Mouse (Mus musculus) CH12F3 (cell line): ENCODE data around the gene Ranbp3.

Experiments used
- in situ Hi-C: fragments of 300-500 bp; cut with MboI; formaldehyde crosslinking; loops from 2 replicates; pipeline ENCODE4 v1.14.3; 2020; ENCODE audit warnings: low sequenced_read_pairs

Gene Ranbp3

DNA sequence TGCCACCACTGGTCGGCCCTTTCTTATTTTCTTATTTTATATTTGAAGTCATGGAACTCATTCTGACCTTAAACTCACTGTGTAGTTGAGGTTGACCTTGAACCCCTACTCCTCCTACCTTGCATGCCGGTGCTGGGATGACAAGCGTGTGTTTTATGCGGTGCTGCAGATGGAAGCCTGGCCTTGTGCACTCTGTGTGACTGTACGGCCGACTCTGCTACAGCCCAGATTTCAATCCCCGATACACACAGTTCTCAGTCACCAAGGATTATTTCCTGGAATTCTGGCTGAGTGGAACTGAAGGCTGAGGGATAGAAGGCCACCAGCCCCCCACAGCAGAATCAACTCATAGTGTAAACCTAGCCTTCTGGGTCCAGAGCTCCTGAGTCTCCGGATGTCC, 3.3 kb upstream of the Ranbp3 start:
- in situ Hi-C loops: loop anchor here (10.0 kb wide), 1 partner anchor 315 kb away; no protein-coding TSS in a partner anchor

DNA sequence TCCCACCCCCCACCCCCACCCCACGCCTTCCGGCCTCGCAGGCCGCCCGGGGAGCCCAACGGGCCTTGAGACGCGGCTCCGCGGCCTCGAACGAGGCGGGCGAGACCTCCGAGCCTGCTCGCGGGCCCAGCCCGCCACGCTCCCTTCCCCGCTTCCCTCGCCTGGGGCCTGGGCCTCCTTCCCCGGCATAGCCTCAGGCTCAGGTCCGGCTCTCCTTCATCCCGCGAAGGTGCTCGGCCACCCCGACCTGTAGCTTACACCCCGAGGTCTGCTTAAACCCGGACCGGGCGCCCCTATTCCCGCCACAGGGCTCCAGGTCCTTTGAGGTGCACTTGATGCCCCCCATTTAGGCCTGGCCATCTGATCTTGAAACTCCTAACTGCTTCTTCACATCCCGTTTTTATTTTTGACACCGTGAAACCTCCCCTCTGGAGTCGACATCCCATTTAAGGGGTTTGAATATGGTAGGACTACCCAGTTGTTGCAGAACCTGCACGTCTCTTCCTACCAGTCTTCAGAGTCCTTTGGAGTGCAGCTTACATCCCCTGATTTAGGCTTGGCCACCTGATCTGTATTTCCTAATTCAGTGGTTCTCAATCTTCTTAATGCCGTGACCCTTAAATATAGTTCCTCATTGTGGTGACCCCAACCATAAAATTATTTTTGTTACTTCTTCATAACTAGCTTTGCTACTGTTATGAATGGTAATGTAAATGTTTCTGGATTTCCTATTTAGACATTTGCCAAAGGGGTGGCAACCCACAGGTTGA, 738 bp downstream of the Ranbp3 start:
- in situ Hi-C loops: no loop called here

DNA sequence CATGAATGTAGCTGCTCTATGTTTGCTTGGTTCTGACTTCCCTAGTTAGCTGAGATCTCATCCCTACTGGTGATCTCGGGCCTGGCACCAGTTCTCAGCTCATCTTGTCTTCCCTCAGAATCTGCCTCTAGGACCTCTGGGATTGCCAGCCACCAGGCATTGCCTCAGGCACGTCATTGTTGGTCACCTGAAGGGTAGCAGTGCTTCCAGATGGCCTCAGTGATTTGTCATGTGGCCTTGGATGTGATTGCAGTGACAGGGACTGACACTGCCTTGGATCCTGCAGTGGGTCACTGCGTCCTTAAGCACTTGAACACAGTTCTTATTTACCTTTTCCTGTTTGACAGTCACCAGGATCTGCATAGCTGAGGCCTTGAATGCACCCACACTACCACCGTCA, 8.7 kb downstream of the Ranbp3 start:
- in situ Hi-C loops: no loop called here

DNA sequence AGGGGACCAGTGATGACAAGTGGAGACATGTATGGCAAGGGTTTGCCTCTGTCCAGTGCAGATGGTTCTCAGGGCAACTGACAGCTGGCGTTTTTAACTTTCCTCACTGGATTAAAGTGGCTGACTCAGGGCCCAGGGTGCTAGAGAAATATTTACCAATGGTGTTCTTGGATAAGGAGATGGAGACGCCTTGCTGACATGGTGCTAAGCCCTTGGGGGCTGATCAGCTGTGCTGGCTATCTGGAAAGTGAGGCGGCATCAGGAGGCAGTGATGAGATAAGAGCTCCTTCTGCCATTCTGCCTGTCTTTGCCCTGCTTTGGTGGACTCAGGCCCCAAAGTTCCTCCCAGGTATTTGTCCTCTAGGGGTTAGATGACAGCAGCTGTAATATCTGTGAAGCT, 9.8 kb downstream of the Ranbp3 start:
- in situ Hi-C loops: no loop called here

DNA sequence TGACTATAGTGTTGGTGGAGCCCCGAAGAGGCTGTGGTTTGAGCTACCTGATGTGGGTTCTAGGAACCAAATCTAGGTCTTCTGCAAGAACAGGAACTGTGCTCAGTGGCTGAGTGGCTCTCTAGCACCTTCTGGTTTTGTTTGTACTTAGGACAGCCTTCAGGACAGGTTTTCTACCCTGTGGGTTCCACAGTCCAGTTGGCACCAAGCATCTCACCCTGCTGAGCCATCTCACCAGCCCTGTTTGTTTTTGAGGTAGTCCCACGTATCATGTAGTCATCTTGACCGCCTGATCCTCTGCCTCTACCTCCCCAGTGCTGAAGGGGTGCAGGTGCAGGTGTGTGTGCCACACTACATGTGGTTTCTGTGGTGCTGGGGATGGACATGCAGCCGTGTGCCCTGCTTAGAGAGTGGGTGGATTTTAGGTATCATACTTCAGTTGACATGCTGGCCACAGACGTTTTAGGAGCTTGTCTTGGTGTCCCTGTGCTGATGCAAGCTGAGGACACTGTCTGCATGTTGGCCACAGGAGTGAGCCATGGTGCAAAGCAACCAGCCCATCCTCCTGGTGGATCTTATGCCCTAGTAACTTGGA, 10.5 kb downstream of the Ranbp3 start:
- in situ Hi-C loops: no loop called here

DNA sequence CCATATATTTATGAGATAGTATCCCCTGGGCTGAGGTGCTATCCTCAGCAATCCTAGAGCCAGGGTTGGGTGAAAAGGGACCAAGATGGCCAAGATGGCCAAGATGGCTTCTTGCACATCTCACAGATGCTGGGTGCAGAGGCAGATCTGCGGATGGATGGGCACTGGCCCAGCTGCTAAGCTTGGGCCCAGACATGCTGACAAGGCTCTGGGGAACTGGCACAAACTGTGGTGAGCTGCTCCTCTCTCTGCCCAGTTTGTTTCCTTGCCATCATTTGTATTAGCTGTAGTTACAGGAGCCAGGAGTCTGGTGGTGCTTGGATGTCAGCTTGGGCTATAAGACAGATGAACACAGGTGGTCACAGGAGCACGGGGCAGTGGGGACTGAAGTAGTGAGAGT, 11.6 kb downstream of the Ranbp3 start:
- in situ Hi-C loops: no loop called here

DNA sequence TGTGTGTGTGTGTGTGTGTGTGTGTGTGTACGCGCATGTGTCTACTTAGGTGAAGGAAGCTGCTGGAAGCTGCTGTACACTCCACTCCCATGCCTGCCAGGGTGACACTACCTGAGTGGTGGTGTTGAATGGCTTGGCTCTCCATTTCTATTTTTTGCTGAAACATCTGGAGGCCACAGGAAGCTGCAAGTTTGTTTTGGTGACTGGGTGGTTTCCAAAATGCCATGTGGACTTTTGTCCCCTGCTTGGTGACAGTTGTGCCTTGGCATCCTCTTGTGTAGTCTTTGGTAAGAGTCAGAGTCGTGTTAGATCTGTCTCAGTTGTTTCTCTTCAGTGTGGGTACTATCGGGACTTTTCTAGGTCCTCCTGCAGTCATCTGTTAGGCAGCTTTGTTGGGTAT, 13.7 kb downstream of the Ranbp3 start:
- in situ Hi-C loops: no loop called here

DNA sequence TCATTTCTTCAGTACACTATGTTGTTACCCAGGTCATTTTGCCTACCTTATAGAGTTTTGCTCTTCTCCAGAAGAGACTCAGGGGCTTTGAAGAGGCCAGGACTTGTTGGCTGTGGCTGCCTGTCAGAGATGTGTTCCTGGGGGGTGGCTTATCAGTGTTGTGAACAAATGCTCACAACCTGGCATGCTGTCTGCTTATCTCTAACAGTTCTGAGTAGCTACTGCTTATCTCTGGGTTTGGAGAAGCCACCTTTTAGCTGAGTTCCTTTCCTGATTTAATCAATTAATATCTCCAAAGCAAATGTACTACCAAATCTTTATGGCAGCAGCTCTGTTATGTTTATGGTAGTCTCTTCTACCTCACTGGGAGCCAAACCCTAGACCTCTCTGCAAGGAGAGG, 15.0 kb downstream of the Ranbp3 start:
- in situ Hi-C loops: no loop called here

DNA sequence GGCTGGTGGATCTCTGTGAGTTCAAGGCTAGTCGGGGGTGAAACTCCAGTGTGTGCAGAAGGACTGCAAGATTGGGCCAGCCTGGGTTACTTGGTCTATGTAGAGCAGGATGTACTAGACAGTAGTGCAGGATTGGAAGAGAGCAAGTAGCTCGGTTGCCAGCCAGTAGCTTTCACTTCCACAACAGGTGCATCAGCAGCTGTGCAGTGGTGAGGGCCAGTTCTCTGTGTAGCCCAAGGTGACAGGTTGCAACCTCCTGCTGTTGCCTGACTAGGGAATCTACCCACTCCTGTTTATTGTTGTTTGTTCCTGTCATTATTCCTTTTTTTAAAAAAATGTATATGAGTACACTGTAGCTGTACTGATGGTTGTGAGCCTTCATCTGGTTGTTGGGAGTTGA, 15.6 kb downstream of the Ranbp3 start:
- in situ Hi-C loops: no loop called here

DNA sequence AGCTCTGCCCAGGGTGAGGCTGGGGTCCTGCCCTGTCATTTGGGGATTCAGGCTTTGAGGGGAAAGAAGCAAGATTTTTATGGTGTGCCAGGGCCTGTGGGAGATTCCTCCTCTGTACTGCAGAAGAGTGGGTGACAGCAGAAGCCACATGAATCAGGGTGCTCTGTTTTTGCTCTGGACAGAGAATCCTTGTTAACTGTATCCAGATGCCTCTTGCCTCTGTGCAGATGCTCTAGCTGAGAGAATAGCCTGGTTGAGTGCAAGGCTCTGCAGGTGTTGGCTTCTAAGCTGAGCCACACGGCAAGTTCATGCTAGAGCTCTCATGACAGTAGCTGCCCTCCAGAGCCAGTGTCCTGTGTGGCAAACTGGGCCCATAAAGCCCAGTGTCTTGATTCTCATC, 20.3 kb downstream of the Ranbp3 start:
- in situ Hi-C loops: no loop called here

DNA sequence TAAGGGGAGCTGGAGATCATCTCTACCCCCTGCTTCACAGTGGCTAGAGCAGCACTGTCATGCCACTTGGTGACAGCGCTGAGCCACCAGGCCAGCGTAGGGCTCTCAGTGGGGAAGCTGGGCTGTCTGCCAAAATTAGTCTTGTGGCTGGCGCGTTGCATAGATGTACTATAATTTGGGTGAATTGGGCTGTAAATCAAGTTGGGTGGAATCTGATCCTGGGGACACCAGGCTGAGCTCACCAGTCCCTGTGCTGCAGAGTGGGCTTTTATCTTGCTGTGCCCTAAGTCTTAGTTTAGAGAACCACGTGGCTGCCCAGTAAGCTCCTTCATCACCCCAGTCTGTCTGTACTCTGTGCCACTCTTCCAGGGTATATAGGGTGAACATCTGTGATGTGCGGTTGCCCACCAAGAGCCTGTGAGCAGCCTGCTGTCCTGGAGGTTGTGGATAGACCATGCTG, 20.8 kb downstream of the Ranbp3 start:
- in situ Hi-C loops: no loop called here

DNA sequence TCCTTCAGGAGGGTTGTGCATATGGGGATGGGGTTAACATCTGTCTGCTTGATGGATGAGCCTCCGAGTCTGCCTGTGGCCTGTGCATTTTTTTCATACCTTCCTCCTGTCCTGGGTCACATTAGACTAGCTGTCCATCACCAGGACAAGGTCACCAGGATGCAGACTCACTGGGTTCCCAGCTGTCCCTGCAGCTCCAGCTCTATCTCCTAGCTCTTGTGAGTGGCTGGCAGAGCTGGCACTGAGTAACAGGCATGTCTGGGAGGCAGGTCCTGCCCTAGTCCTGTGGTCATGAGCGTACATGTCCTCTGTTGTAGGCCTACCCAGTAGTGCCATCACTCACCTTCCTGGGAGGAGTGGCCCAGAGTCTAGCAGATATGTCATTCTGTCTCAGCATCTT, 27.4 kb downstream of the Ranbp3 start:
- in situ Hi-C loops: no loop called here

DNA sequence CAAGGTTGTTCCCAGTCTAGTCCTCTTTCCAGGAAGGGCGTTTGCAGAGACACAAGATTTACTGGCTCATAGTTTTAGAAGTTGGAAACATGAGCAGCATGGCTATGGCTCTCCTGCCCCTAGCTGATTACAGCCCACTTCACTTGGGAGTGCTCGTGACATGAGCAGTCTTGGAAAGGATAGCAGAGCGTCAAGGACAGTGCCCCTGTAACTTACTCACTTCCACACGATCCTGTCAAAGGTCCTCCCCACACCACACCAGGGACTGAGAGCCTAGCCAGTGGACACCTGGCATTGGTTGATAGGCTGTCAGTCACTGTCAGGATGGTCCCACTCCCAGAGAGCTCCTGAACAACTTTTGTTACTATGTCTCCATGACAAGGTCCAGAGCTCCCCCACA, 29.9 kb downstream of the Ranbp3 start:
- in situ Hi-C loops: no loop called here

DNA sequence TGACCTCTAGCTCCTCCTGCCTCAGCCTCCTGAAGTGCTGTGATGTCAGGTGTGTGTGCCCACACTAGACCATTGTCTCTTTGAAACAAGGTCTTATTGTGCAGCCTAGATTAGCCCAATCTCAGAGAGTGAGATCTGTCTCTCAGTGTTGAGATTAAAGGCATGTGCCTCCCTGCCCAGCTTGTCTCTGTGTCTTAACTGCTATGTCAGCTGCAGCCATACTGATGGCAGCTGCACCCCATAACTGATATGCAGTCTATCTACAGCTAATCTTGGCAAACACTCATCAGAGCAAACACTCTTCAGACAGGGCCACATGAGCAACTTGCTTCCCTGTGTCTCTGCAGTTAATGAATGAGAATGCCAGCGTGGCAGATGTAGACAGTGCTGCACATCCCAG, 33.4 kb downstream of the Ranbp3 start:
- in situ Hi-C loops: no loop called here

DNA sequence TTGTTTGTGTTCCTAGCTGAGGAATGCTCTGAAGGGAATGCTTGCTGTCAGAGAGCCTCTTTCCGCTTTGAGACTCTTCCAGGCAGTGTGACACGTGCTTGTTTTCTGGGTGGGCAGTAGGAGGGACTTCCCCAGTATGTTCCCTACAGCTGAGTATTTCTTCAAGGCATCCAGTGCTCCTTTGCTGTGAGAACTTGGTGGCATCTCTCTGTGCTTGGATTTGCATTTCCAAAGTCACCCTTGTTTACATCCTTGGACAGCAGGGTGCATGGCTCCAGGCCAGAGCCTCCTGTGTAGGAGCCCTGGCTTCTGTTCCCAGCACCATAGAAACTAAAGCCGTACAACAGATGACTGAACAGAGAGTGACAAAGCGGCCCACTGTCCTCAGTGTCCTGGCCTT, 35.6 kb downstream of the Ranbp3 start:
- in situ Hi-C loops: no loop called here

DNA sequence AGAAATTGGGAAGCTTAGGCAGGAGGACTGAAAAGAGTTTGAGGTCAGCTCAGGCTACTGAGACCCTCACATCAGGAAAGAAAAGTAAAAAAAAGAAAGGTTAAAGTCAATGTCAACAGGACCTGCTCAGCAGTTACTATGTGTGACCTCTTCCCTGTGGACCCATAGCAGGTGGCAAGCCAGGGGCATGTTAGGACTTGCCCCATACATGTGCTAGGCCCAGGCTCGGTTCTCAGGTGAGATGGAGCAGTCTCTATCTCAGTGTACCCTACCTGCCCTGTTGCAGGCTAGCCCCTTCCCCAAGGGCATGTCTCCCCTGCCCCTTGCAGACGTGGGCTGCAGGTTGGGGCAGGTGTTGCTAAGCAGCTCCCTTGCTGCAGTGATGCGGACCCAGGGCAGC, 36.6 kb downstream of the Ranbp3 start:
- in situ Hi-C loops: no loop called here

DNA sequence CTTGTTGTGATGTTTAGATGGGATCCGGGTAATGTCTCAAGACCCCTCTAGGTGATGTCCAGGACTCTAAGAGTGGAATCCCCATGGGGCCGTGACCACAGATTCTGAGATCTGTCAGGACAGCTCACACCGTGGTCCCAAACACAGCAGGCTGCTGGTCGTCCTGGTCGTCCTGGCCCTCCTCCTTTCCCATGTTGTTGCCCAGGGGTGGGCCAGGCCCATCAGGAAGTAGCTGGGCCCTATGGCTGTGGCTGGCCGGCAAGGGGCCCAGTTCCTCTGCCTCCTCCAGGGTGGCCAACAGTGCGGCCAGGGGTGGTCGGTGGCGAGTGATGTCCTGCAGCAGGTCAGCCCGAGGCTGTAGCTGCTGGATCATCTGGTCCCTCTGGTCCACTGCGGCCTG, 42.3 kb downstream of the Ranbp3 start:
- in situ Hi-C loops: no loop called here

DNA sequence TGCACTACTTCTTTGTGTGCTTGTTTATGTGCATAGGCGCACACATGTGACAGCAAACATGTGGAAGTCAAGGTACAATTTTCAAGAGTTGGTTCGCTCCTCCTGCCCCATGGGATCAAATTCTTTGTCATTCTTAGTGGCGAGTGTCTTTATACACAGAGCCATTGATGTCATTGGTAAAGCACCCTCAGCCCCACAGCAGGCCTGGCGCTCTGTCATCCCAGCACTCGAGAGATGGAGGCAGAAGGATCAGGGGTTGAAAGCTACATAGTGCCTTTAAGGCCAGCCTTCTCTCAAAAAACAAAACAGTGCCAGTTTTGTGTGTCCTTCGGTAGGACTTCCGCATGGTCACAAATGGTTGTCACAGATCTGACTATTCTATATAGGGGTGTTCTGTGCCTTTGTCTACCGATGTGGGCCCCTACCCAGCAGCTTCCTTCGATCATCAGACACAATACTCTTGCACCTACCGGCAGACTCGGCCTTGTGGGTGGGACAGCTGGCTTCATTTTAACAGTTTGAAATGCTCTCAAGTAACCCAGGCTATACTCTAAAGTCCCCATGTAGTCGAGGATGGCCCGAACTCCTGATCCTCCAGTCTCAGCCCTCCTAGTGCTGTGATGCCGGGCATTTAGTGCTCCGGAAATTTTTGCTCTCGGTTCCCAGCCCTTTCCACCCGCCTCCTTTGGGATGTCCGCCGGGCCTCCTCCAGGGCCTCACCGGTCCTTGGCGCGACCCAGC, 43.0 kb downstream of the Ranbp3 start:
- in situ Hi-C loops: no loop called here

DNA sequence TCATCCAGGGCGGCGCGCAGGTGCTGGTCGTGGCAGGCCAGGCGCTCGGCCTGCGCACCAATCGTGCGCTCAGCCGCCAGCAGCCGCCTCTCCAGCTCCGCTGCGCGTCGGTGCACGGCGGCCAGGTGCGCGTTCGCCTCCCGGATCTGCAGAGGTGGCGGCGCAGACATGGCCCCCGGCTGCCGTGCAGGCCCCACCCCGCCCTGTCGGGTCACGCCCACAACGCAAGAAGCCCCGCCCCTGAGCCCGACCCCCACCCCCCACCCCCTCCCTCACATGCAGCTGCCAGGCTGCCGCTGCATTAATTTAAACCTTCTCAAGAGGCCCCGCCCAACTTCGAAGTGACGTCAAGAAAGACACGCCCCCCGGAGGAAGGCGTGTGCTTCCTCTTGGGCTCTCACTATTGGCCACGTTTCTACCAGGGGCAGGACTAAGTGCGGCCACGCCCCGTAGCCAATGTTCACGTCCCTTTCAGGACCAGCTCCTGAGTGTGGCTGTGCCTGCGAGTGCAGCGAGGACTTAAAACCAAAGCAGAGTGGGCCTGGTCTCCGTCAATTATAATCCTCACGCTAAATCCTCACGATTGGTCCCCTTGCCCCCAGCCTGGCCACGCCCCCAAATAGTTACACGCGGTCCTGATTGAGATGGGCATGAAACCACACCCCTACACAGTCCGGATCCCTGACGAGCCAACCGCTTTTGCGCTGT, 43.7 kb downstream of the Ranbp3 start:
- in situ Hi-C loops: no loop called here

DNA sequence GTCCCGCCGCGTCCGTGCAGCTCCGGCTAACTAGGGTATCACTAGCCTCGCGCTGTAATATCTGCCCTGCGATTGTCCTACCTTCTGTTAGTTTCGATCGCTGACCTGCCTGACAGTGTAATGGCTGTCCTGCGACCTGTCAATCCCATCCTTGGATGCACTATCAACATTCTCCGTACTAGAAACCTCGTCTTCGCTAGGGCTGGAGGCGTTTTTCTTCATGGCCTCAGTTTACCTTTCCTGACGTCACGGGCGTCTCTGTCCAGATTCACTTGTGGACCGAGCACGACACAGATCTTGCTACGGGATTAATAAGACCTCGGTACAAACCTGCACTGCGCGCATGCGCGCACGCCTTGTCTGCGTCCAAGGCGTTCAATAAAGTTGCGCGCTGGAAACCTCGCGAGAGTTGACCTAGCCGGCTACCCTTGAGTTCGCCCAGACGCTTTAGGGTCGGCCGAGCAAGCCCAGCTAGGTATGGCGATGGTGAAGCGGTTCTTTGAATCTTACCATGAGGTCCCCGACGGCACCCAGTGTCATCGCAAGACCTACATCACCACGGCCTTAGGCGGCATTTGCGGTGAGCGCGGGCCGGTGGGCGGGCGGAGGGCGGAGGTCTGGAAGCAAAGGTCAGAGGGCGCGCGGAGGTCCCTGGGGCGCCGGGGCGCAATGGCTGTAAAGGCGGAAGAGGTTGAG, 44.4 kb downstream of the Ranbp3 start, which contains the start of the genes Ndufa11 and Vmac:
Gene Ndufa11, plus strand, starts transcription at position 405 of the 696 bp plus-strand sequence.
Gene Vmac, minus strand, starts transcription at position 660 of the 696 bp plus-strand sequence.
- in situ Hi-C loops: no loop called here

DNA sequence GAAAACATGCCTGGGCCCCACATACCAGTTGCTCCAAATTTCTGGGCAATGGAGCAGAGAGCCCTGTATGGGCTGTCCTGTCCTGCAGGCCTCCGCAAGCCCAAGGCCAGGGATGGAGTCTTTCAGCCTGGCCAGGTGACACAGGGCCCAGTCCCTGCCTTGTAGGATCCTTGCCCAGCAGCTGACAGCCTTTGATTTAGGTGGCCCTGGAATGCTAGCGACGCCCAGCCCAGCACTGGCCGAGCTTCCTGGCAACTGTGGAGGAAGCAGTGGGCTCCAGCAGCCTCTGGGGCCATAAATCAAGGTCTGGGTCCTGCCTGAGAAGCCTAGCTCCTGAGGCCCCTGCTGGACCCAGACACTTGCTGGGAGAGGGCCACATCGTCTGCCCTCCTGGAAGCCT, 49.3 kb downstream of the Ranbp3 start:
- in situ Hi-C loops: no loop called here
